Mouse (Mus musculus) liver, adult 2 months (tissue): ENCODE measurements around the gene Igsf8. TPM values are rescaled to one million over a fixed set of nuclear protein-coding genes. Genes with fewer than 3 reads are reported as not detected.

Experiments
- DNase-seq: peaks from one replicate; pipeline ENCODE4 v3.0.0-alpha.2; 2011; ENCODE audit warnings: low read depth, low spot score; ENCODE audit errors: extremely low read depth
- H3K27ac ChIP-seq: fragments of 200-500 bp; replicated peaks from 2 replicates; pipeline ENCODE4 v1.5.1; 2012; ENCODE audit warnings: low read depth, mild to moderate bottlenecking, control low read depth, inconsistent platforms, low read length; ENCODE audit not compliant: insufficient read depth
- H3K27me3 ChIP-seq: fragments of 200-500 bp; 2 replicates; pipeline ENCODE4 v1.6.1; 2012; ENCODE audit warnings: mild to moderate bottlenecking, moderate library complexity, low read length, inconsistent platforms; ENCODE audit not compliant: control insufficient read depth, insufficient read depth
- H3K36me3 ChIP-seq: fragments of 200-500 bp; 2 replicates; pipeline ENCODE4 v1.6.1; 2012; ENCODE audit warnings: low read length, inconsistent platforms; ENCODE audit not compliant: control insufficient read depth, insufficient read depth
- H3K4me1 ChIP-seq: fragments of 200-500 bp; 2 replicates; pipeline ENCODE4 v1.6.1; 2011; ENCODE audit warnings: low read length; ENCODE audit not compliant: control insufficient read depth, insufficient read depth
- H3K4me3 ChIP-seq: fragments of 200-500 bp; 2 replicates; pipeline ENCODE4 v1.5.1; 2011; ENCODE audit warnings: low read depth, mild to moderate bottlenecking, control low read depth, low read length, moderate library complexity; ENCODE audit not compliant: insufficient read depth
- H3K79me2 ChIP-seq: fragments of 200-500 bp; 2 replicates; pipeline ENCODE4 v1.6.1; 2012; ENCODE audit warnings: inconsistent platforms, mild to moderate bottlenecking, low read length, moderate library complexity; ENCODE audit not compliant: control insufficient read depth, insufficient read depth
- H3K9ac ChIP-seq: fragments of 200-500 bp; 2 replicates; pipeline ENCODE4 v1.6.1; 2012; ENCODE audit warnings: low read depth, mild to moderate bottlenecking, control low read depth, inconsistent platforms, low read length
- CTCF ChIP-seq: fragments of 200-500 bp; IDR thresholded peaks from 2 replicates; pipeline ENCODE4 v1.5.1; 2011; ENCODE audit warnings: low read depth, low read length, control low read depth
- POLR2A ChIP-seq: fragments of 200-500 bp; IDR thresholded peaks from 2 replicates; pipeline ENCODE4 v1.6.1; 2011; ENCODE audit warnings: low read length, control low read depth; ENCODE audit not compliant: insufficient read depth; ENCODE audit errors: extremely low read depth
- WGBS: fragments of 180-500 bp; shearing (Covaris S2); methylation state at CpG from one replicate; pipeline ENCODE4 v1.1.7; 2018; 5-methylcytosine and 5-hydroxymethylcytosine counted together
- polyA plus RNA-seq: library from polyadenylated mRNA; depleted of rRNA; stranded (reverse); fragments of >200 nt; gene quantifications from 2 replicates; pipeline ENCODE4 v1.2.3, GENCODE M21; 2012
- total RNA-seq: library from RNA; depleted of rRNA; stranded (reverse); fragments of >200 nt; gene quantifications from 2 replicates; pipeline ENCODE4 v1.2.3, GENCODE M21; 2014

Igsf8 gene
- total and polyA plus RNA-seq, 2 experiments = 3.6 to 26.3 TPM

GRCm38 (mm10) chr1:172293449-172293848, 32.0 kb downstream of the Igsf8 start:
- Histone ChIP-seq H3K4me1 (no peaks in the 10 kb centered on the region), H3K27me3 (no peaks in the 10 kb centered on the region), H3K27ac (no peak overlapping the region), H3K4me3 (no peak overlapping the region), H3K36me3 (no peaks in the 10 kb centered on the region), H3K9ac (no peak overlapping the region), H3K79me2 (no peaks in the 10 kb centered on the region)
- 90% methylated on average over 11 of the region's 11 CpGs for WGBS
- TF ChIP-seq CTCF = no peak
- TF ChIP-seq POLR2A = no peak
- no peak for DNase-seq

GRCm38 (mm10) chr1:172295751-172296197, 34.3 kb downstream of the Igsf8 start:
- 83% methylated on average over 4 of the region's 4 CpGs for WGBS
- DNase-seq = no peak

GRCm38 (mm10) chr1:172296816-172297510, 35.5 kb downstream of the Igsf8 start:
- peak; percentile 36 for DNase-seq
- Histone ChIP-seq H3K79me2 (no peaks in the 10 kb centered on the region), H3K27ac (no peak overlapping the region), H3K9ac (no peak overlapping the region), H3K4me1 (no peaks in the 10 kb centered on the region), H3K4me3 (no peak overlapping the region), H3K36me3 (no peaks in the 10 kb centered on the region), H3K27me3 (no peaks in the 10 kb centered on the region)
- WGBS = 76% methylated on average over 6 of the region's 6 CpGs
- TF ChIP-seq POLR2A (no peak), CTCF (no peak)

More at GRCm38 (mm10) chr1:172295751-172296197, 34.3 kb downstream of the Igsf8 start:
- H3K9ac ChIP-seq = no peak overlapping the region
- TF ChIP-seq CTCF (no peak), POLR2A (no peak)
- no peak overlapping the region for H3K27ac ChIP-seq
- H3K27me3 ChIP-seq = no peaks in the 10 kb centered on the region
- H3K36me3 ChIP-seq = no peaks in the 10 kb centered on the region
- no peaks in the 10 kb centered on the region for H3K79me2 ChIP-seq
- no peak overlapping the region for H3K4me3 ChIP-seq
- H3K4me1 ChIP-seq = no peaks in the 10 kb centered on the region

- no peaks in the 10 kb centered on the region for H3K36me3 ChIP-seq
- no peaks in the 10 kb centered on the region for H3K4me1 ChIP-seq
- no peak within 1 kb of the TSS for H3K9ac ChIP-seq
- no peak for TF ChIP-seq POLR2A
- TF ChIP-seq CTCF = no peak
- no peaks in the 10 kb centered on the region for H3K27me3 ChIP-seq
- H3K79me2 ChIP-seq = no peaks in the 10 kb centered on the region
- 19% methylated on average over 16 of the region's 16 CpGs for WGBS
- no peak within 1 kb of the TSS for H3K27ac ChIP-seq
- DNase-seq = no peak
- H3K4me3 ChIP-seq = peak within 1 kb of the TSS; percentile 14
Observed at GRCm38 (mm10) chr1:172297611-172298537, 36.4 kb downstream of the Igsf8 start, which contains the start of gene Atp1a2. Gene Atp1a2, minus strand, starts transcription at chr1:172298064.

GRCm38 (mm10) chr1:172299528-172299927, 38.1 kb downstream of the Igsf8 start:
- no peak overlapping the region for H3K4me3 ChIP-seq
- no peak overlapping the region for H3K9ac ChIP-seq
- no peak overlapping the region for H3K27ac ChIP-seq
- 78% methylated on average over 7 of the region's 7 CpGs for WGBS
- TF ChIP-seq POLR2A = no peak
- no peak for TF ChIP-seq CTCF
- no peaks in the 10 kb centered on the region for H3K79me2 ChIP-seq
- no peaks in the 10 kb centered on the region for H3K27me3 ChIP-seq
- no peaks in the 10 kb centered on the region for H3K36me3 ChIP-seq
- no peak for DNase-seq
- no peaks in the 10 kb centered on the region for H3K4me1 ChIP-seq
